Mouse (Mus musculus): ENCODE data around the gene Pgpep1. TPM values are rescaled to one million over a fixed set of nuclear protein-coding genes. Genes with fewer than 3 reads are reported as not detected.

Pgpep1 gene
- polyA plus RNA-seq, 3 experiments from 2014 or later = 3.8 to 6.4 (median 4.8) TPM

DNA sequence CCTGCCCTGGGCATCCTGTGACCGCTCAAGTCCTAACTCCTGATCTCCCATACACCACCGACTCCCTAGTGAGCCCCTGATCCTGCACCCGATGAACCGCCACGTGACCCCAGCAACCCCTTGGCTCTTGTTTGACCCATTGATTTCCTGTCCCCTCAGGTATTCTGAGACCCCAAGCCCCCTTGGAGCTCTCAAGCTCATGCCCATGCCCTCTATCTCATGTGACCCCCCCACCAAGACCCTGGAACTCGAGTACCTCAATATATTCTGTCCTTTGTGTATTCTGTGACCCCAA lies 52.6 kb downstream of the Pgpep1 start:
- no peak for ATAC-seq

DNA sequence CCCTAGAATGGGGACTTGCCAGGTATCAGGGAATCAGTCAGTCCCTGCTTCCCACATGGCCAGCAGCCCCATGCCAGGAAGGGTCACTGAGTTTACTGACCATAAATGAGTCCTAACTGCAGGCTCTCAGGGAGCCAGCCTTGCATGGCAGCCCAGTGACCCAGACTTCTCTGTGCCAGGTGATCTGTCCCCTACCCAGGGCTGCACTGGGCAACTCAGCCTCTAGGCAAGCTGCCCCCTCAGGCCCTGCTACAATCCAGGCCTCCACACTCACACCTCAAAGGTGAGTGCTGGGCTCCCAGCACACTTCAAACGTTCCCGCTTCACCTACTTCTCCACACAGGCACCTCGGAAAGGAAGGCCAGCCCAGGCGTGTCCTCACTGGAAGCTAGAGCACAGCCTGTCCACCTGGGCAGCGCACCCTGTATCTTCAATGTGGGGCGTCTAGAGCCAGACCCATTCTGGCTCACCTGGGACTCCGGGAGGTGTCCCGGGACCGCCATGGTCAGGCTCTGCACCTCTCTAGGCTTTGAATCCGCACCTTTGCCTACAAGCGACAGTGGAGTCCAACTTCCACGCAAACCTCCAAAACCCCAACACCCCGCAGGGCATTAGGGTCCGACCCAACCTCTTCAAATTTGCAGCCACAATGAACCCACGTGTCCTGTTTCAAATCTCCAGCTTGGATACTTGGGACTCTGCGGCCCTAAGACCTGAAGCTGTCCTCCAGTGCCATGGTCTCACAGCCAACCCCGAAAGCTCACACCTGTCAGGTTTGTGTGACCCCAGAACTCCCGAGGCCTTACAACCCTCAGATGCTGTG lies 53.2 kb downstream of the Pgpep1 start:
- ATAC-seq = no peak

DNA sequence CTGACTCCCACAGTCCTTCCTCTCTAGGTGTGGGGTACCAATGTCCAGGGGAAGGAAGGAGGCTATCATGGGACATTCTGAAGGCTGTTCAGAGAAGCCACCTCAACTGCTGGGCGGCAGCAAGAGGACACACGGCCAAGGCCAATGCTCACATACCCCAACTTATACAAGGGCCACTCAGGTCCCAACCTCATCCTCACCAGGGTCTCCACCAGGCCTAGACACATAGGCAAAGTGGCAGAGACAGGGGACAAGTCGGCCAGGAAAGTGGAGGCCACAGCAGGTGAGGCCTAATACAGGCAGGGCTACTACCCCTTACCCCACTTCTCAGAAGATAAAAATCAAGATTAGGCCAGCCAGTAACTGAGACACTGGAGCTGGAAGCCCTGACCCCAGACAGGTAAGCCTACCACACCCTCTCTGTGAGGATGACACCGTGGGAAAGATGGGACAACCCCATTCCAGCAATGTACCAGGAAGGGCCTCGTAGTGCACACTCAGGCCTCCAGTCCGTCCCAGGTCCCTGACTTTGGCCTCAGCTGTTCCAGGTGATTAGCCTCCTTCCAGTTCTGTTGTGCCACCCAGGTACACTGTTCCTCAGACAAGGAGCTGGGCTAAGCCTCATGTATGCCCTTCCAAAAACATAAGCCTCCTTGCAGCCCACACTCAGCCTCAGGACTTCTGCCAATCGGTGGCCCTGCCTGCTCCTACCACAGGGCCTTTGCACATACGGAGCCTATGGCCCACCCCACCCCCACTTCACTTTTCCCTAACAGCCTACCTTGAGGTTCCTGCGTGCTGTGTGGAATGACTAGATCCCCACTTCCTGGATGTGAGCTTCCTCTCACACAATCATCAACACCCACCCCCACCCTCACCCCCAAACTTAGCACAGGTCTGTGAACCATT lies 54.1 kb downstream of the Pgpep1 start:
- ATAC-seq = no peak

GRCm38 (mm10) chr8:70604558-70604957 lies 55.6 kb downstream of the Pgpep1 start:
- no peak for ATAC-seq

- ATAC-seq = no peak
Measured at GRCm38 (mm10) chr8:70602139-70602811, 57.9 kb downstream of the Pgpep1 start.

- ATAC-seq = peak; percentile 72
Measured at GRCm38 (mm10) chr8:70601271-70601649, 58.9 kb downstream of the Pgpep1 start.

DNA sequence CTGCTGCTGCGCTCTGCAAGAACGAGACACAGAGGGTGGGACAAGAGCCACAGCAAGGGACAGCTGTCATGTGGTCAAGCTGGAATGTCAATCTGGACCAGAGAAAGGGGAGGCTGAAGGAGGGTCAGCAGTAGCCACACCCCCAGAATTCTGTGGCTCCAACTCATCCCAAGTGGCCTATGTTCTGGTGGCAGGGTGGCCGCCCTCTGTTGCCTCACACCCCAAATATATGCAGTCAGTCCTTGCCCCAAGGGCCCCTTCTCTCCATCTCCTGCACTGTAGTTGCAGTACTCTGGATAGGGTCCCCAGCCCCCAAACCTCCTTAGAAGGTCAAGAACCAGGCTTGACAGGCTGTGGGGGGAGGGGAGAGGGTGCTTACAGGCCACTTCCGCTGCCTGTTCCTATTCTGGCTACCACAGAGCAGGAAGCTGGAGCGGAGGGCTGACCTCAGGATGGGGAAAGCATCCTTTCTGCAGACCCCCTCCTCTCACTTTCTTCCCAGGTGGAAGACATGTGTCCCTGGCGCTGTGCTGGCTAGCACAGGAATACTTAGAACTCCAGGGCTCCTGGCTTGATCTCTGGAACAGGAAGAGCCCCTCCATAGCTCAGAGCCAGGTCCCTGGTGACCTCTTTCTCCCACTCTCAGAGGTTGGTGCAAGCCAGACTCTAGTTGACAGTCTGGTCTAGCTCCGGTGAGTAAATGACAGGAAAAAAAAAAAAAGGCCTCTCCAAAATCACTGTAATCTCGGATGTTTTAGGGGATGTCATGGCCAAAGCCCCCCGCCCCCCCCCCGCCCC lies 59.5 kb downstream of the Pgpep1 start:
- ATAC-seq = no peak

DNA sequence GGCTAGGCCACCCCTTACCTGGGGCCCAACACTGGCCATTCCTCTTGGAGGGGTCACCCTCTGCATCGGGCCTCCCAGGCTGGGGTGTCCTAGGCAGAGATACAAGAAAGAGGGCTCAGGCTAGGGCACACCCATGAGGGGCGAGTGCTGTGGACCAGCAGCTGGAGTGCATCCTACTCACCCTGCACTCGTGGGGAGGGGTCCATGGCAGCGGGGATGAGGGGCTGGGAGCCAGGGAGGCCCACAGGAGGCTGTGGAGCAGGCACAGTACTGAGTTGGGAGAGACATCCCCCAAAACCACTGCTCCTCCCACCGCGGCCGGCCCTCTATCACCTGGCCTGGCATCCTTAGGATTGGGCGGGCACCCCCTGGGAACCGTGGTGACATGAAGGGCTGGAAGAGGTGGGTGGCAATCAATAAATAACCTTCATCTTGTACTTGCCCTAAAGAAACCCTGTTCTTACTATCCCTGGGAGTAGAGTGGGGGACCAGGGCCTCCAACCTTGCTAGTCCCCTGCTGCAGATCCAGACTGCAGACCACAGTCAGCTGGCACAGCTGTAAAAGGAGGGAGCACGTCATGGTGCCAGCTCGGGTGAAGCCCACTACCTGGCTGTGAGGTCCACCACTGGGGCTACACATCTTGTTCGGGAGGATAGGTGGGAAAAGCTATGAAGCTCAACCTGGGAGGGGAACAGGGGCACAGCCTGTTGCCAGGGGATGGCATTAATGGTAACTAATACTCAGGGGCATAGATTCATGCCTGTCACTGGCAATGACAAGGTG lies 60.5 kb downstream of the Pgpep1 start:
- no peak for ATAC-seq

- no peak for ATAC-seq
Measured at GRCm38 (mm10) chr8:70598722-70599121, 61.5 kb downstream of the Pgpep1 start.

- ATAC-seq = no peak
Measured at GRCm38 (mm10) chr8:70598283-70598682, 61.9 kb downstream of the Pgpep1 start.

GRCm38 (mm10) chr8:70597417-70598272 lies 62.5 kb downstream of the Pgpep1 start:
- ATAC-seq = no peak

DNA sequence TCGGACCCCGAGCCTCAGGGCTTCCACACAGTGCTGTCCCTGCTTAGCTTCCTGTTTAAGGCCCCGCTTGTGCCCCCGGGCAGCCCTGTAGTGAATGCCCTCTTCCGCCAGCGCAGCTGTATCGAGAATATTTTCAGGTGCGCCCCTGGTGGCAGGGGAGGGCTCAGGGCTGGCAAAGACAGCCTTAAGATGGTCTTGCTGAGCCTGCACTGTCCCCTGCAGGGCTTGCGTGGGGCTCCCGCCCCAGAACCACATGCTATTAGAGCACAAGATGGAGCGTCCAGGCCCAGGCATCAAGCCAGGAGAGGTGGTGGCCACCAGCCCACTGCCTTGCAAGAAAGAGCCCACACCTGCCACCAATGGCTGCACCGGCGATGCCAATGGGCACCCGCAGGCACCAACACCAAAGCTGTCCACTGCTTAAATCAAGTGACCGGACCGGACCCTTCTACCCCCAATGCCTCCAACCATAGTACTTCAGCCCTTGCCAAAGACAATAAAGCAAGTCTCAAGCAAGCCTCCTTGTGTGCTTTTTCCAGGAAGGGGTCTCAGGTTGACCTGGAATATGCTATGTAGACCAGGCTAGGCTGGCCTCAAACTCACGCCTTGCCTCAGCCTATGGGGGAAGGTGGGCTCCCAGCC lies 63.3 kb downstream of the Pgpep1 start:
- ATAC-seq = no peak

Other genes starting within 250 kb of the Pgpep1 start
- 1 to 10 TPM; 5.0 to 8.7 (median 7.2) TPM for gene Crtc1, start 220.8 kb downstream of the Pgpep1 start, polyA plus RNA-seq (2017; shearing (Covaris generic))
- 10 to 100 TPM in 1 of 3 experiments, 1 to 10 TPM in 2; 6.5 to 10.4 (median 8.8) TPM for gene Klhl26, start 183.4 kb downstream of the Pgpep1 start, polyA plus RNA-seq (2017; shearing (Covaris generic))
- under 1 TPM in 1 of 3 experiments, not detected in 2; 0.47 TPM for gene Tmem59l, start 173.0 kb downstream of the Pgpep1 start, polyA plus RNA-seq (2017; shearing (Covaris generic))
- gene Crlf1, start 167.2 kb downstream of the Pgpep1 start, polyA plus RNA-seq (2017; shearing (Covaris generic)) = not detected
- gene Rex1bd, start 153.6 kb downstream of the Pgpep1 start, polyA plus RNA-seq (2017; shearing (Covaris generic)) = 10 to 100 TPM; 67.7 to 85.1 (median 84.4) TPM
- gene Uba52, start 149.6 kb downstream of the Pgpep1 start, polyA plus RNA-seq (2017; shearing (Covaris generic)) = 1,000 to 10,000 TPM; 2,608 to 4,221 (median 3,776) TPM
- gene Fkbp8, start 132.7 kb downstream of the Pgpep1 start, polyA plus RNA-seq (2017; shearing (Covaris generic)) = 100 to 1,000 TPM; 133 to 156 (median 138) TPM
- 100 to 1,000 TPM; 138 to 187 (median 180) TPM for gene Kxd1, start 132.4 kb downstream of the Pgpep1 start, polyA plus RNA-seq (2017; shearing (Covaris generic))
- gene Ell, start 120.9 kb downstream of the Pgpep1 start, polyA plus RNA-seq (2017; shearing (Covaris generic)) = 10 to 100 TPM; 30.5 to 37.0 (median 35.6) TPM
- gene Isyna1, start 66.0 kb downstream of the Pgpep1 start, polyA plus RNA-seq (2017; shearing (Covaris generic)) = 10 to 100 TPM; 27.6 to 32.6 (median 31.7) TPM
- gene Ssbp4, start 51.5 kb downstream of the Pgpep1 start, polyA plus RNA-seq (2017; shearing (Covaris generic)) = 10 to 100 TPM in 2 of 3 experiments, 1 to 10 TPM in 1; 2.6 to 16.2 (median 14.7) TPM
- gene Lrrc25, start 44.2 kb downstream of the Pgpep1 start, polyA plus RNA-seq (2017; shearing (Covaris generic)) = 1 to 10 TPM in 1 of 3 experiments, under 1 TPM in 2; 0.47 to 3.8 (median 0.71) TPM
- not detected for gene Gdf15, start 27.9 kb downstream of the Pgpep1 start, polyA plus RNA-seq (2017; shearing (Covaris generic))
- 100 to 1,000 TPM in 1 of 3 experiments, 10 to 100 TPM in 2; 79.0 to 128 (median 97.8) TPM for gene Lsm4, start 12.9 kb upstream of the Pgpep1 start, polyA plus RNA-seq (2017; shearing (Covaris generic))
- 10 to 100 TPM; 13.9 to 23.2 (median 16.6) TPM for gene Jund, start 38.6 kb upstream of the Pgpep1 start, polyA plus RNA-seq (2017; shearing (Covaris generic))
- gene Iqcn, start 43.1 kb upstream of the Pgpep1 start, polyA plus RNA-seq (2017; shearing (Covaris generic)) = not detected
- gene Gm3336, start 58.2 kb upstream of the Pgpep1 start, polyA plus RNA-seq (2017; shearing (Covaris generic)) = under 1 TPM in 1 of 3 experiments, not detected in 2; 0.55 TPM
- gene Pde4c, start 63.3 kb upstream of the Pgpep1 start, polyA plus RNA-seq (2017; shearing (Covaris generic)) = under 1 TPM; 0.19 to 0.59 (median 0.25) TPM
- gene Rab3a, start 94.3 kb upstream of the Pgpep1 start, polyA plus RNA-seq (2017; shearing (Covaris generic)) = 1 to 10 TPM; 4.6 to 8.6 (median 7.9) TPM
- gene Mpv17l2, start 100.6 kb upstream of the Pgpep1 start, polyA plus RNA-seq (2017; shearing (Covaris generic)) = 10 to 100 TPM; 35.5 to 46.1 (median 42.5) TPM
- gene Pik3r2, start 116.3 kb upstream of the Pgpep1 start, polyA plus RNA-seq (2017; shearing (Covaris generic)) = 1 to 10 TPM; 2.6 to 5.4 (median 5.4) TPM
- 10 to 100 TPM; 14.8 to 20.5 (median 18.4) TPM for gene Mast3, start 144.7 kb upstream of the Pgpep1 start, polyA plus RNA-seq (2017; shearing (Covaris generic))
- gene Il12rb1, start 148.1 kb upstream of the Pgpep1 start, polyA plus RNA-seq (2017; shearing (Covaris generic)) = 10 to 100 TPM; 13.8 to 38.5 (median 18.3) TPM
- 1 to 10 TPM; 1.9 to 7.8 (median 3.7) TPM for gene Arrdc2, start 179.3 kb upstream of the Pgpep1 start, polyA plus RNA-seq (2017; shearing (Covaris generic))
- not detected for gene Kcnn1, start 202.9 kb upstream of the Pgpep1 start, polyA plus RNA-seq (2017; shearing (Covaris generic))
- gene Ccdc124, start 213.5 kb upstream of the Pgpep1 start, polyA plus RNA-seq (2017; shearing (Covaris generic)) = 100 to 1,000 TPM in 1 of 3 experiments, 10 to 100 TPM in 2; 54.2 to 120 (median 63.1) TPM
- not detected for gene Slc5a5, start 232.4 kb upstream of the Pgpep1 start, polyA plus RNA-seq (2017; shearing (Covaris generic))
- over 10,000 TPM in 2 of 3 experiments, 1,000 to 10,000 TPM in 1; 6,080 to 11,053 (median 10,917) TPM for gene Rpl18a, start 237.0 kb upstream of the Pgpep1 start, polyA plus RNA-seq (2017; shearing (Covaris generic))
- gene Map1s, start 245.5 kb upstream of the Pgpep1 start, polyA plus RNA-seq (2017; shearing (Covaris generic)) = 10 to 100 TPM; 13.9 to 16.7 (median 13.9) TPM

Data from inflammation-experienced regulatory T-cells, adult 6 months (primary cell).